Mouse (Mus musculus) liver, embryonic 15.5 days (tissue): ENCODE measurements around the gene Thsd4. TPM values are rescaled to one million over a fixed set of nuclear protein-coding genes. Genes with fewer than 3 reads are reported as not detected.

Experiments used
- ATAC-seq: fragments of 200-750 bp; cut with Nextera tagmentation; 2 replicates; pipeline ENCODE4 v1.8.0; 2017; ENCODE audit warnings: moderate number of reproducible peaks, mild to moderate bottlenecking, moderate library complexity; ENCODE audit not compliant: insufficient read depth
- H3K27ac ChIP-seq: fragments of 300-500 bp; sonication (generic); replicated peaks from 2 replicates; pipeline ENCODE4 v1.5.1; 2015; ENCODE audit warnings: mild to moderate bottlenecking, inconsistent platforms
- H3K27me3 ChIP-seq: fragments of 300-500 bp; sonication (generic); 2 replicates; pipeline ENCODE4 v1.6.1; 2015; ENCODE audit warnings: mild to moderate bottlenecking, inconsistent platforms
- H3K36me3 ChIP-seq: fragments of 300-500 bp; sonication (generic); replicated peaks from 2 replicates; pipeline ENCODE4 v1.6.1; 2015; ENCODE audit warnings: moderate library complexity, mild to moderate bottlenecking, inconsistent platforms
- H3K4me1 ChIP-seq: fragments of 300-500 bp; sonication (generic); replicated peaks from 2 replicates; pipeline ENCODE4 v1.6.1; 2015; ENCODE audit warnings: inconsistent platforms
- H3K4me2 ChIP-seq: fragments of 300-500 bp; sonication (generic); 2 replicates; pipeline ENCODE4 v1.6.1; 2015; ENCODE audit warnings: moderate library complexity, mild to moderate bottlenecking, inconsistent platforms
- H3K4me3 ChIP-seq: fragments of 300-500 bp; sonication (generic); replicated peaks from 2 replicates; pipeline ENCODE4 v1.5.1; 2015; ENCODE audit warnings: mild to moderate bottlenecking, inconsistent platforms
- H3K9ac ChIP-seq: fragments of 300-500 bp; sonication (generic); 2 replicates; pipeline ENCODE4 v1.6.1; 2015; ENCODE audit warnings: moderate library complexity, mild to moderate bottlenecking, inconsistent platforms
- H3K9me3 ChIP-seq: fragments of 300-500 bp; sonication (generic); replicated peaks from 2 replicates; pipeline ENCODE4 v1.6.1; 2016; ENCODE audit warnings: inconsistent platforms
- WGBS: fragments of 180-500 bp; shearing (Covaris S2); methylation state at CpG from one replicate; pipeline ENCODE4 v1.1.7; 2015; ENCODE audit warnings: mixed read lengths; ENCODE audit not compliant: insufficient replicate concordance; 5-methylcytosine and 5-hydroxymethylcytosine counted together
- polyA plus RNA-seq: library from polyadenylated mRNA; unstranded; fragments of >200 nt; fragmentation: Nextera tagmentation; extraction: Ambion mirVana; gene quantifications from 2 replicates; pipeline ENCODE4 v1.2.1, GENCODE M21; 2015

Gene Thsd4
- polyA plus RNA-seq, 1 experiment from 2014 or later, result 0.73 TPM

DNA sequence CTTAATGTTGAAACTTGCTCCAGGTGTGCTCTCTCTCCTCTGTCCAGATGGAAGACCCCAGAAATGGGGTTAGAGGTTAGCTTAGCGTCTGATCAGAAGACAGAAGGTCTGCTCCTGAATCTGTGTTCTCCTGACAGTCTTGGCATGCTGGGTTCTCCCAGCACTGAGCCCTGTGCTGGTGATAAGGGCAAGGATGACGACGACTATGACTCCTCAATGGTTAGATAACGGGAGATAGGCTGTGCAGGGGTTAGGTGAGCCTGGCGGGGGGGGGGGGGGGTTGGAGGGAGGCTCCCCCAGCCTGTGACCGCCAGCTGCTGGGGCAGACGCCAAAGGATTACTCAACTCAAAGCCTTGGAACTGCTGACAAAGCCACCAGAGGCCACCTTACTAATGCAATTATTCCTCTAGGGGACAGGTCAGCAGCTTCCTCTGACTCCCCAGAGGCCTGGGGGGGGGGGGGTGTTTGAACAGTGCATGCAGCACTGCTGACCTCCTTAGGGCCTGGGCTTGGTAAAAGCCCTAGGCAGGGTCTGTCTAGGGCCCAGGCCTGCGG, 569.3 kb downstream of the Thsd4 start:
- no peak for ATAC-seq
- Histone ChIP-seq H3K27ac (no peak overlapping the region), H3K9me3 (no peaks in the 10 kb centered on the region), H3K4me1 (no peaks in the 10 kb centered on the region), H3K4me2 (no peak overlapping the region), H3K36me3 (no peaks in the 10 kb centered on the region), H3K4me3 (no peak overlapping the region), H3K9ac (no peak overlapping the region), H3K27me3 (peaks cover 11% of the 10 kb centered on the region)
- WGBS, result 25% methylated on average over 8 of the region's 8 CpGs

DNA sequence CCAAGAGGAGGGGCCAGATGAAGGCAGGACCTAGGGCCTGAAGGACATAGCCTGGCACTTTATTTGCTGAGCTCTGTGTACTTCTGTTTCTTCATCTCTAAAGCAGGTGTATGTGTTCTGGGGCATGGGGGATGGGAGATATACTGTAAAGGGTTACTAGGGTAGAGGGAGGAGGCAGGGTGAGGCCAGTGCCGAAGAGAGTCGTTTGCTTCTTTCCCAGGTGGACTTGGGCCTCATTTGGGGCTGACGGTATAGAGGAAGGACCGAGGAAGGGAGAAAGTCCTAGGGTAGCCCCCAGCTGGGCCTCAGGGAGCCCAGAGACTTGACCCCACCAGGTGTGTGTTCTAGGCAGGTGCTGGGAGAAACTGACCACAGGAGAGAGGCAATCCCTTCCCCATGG, 569.9 kb downstream of the Thsd4 start:
- H3K27me3 ChIP-seq, result peaks cover 18% of the 10 kb centered on the region
- WGBS, result 67% methylated on average over 4 of the region's 4 CpGs
- ATAC-seq, result no peak
- no peak overlapping the region for H3K4me2 ChIP-seq
- no peak overlapping the region for H3K27ac ChIP-seq
- H3K4me3 ChIP-seq, result no peak overlapping the region
- no peak overlapping the region for H3K9ac ChIP-seq
- H3K9me3 ChIP-seq, result no peaks in the 10 kb centered on the region
- H3K36me3 ChIP-seq, result no peaks in the 10 kb centered on the region
- no peaks in the 10 kb centered on the region for H3K4me1 ChIP-seq

DNA sequence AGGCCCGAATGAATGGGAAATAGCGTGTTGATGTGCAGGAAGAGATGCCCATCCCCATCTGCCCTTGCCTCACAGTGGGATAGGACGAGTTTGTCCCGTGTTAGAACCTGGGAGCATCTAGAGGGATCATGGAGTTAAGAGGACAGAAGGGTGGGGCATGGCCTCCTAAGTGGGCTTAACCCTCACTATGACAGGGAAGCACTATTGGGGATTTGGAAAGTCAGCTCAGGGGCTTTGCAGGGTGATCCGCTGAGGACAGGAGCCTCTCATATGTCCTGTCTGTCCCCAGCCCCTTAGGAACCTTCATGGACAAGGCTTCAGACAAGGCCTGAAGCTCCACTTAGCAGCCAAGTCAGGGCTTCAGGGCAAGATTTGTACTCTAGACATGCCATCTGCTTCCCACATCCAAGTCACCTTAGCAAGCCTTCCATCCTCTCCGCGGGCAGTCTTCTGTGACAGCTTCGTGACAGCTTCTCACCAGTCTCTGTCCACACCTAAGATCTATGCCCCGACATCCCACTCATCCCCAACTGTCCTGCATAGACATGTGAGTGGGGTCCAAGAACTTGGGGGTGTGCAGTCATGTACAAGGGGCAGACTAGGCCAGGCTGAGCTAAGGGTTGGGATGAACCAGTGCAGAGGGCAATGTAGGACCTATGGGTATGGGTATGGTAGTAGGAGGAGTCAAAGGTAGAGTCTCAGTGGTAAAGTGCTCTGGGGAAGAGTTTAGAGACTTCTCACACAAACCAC, 570.7 kb downstream of the Thsd4 start:
- no peak for ATAC-seq
- no peaks in the 10 kb centered on the region for H3K9me3 ChIP-seq
- no peaks in the 10 kb centered on the region for H3K4me1 ChIP-seq
- H3K27me3 ChIP-seq, result peaks cover 23% of the 10 kb centered on the region
- no peak overlapping the region for H3K4me2 ChIP-seq
- no peaks in the 10 kb centered on the region for H3K36me3 ChIP-seq
- no peak overlapping the region for H3K27ac ChIP-seq
- H3K9ac ChIP-seq, result no peak overlapping the region
- H3K4me3 ChIP-seq, result no peak overlapping the region
- 72% methylated on average over 9 of the region's 9 CpGs for WGBS

DNA sequence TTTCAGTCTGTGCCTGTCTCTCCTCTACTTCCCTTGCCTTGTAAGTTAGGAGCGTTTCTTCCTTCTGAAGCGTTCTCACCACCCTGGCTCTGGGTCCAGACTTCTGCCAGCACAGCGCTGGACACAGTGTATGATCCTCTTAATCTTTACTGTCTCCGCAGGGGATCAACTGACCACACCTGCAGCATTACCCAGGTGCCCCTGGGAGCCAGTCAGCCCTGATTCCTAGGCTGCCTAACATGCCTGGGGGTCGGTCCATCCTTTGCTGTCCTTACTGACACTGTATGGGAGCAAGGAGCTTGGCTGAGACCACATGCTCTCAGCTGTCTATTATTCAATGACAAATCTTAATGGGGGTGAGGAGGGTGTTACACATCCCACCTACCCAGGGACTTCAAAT, 571.9 kb downstream of the Thsd4 start:
- peaks cover 27% of the 10 kb centered on the region for H3K27me3 ChIP-seq

DNA sequence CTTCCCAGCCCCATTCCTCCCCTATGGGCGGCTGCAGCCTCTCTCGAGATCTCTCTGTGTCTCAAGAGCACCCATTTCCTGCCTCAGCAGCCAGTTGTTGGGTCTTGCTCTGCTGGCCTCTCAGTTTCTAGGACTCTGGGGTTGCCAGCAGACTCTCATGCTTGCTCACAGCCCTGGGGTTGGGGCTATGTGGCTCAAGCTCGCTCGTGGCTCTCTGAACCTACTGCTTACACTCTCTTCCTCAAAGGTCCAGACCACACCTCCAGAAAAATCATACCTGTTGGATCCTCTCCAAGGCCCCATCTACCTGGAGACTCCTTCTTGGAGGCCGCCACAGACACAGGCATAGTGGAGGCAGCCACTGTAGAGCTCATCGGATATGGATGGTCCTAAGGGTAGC, 572.3 kb downstream of the Thsd4 start:
- Histone ChIP-seq H3K4me3 (no peak overlapping the region), H3K4me2 (no peak overlapping the region), H3K9me3 (no peaks in the 10 kb centered on the region), H3K4me1 (no peaks in the 10 kb centered on the region), H3K36me3 (no peaks in the 10 kb centered on the region), H3K27ac (no peak overlapping the region), H3K9ac (no peak overlapping the region), H3K27me3 (peaks cover 30% of the 10 kb centered on the region)
- WGBS, result 45% methylated on average over 6 of the region's 6 CpGs
- ATAC-seq, result no peak

More for the DNA sequence above, 571.9 kb downstream of the Thsd4 start:
- H3K9ac ChIP-seq, result no peak overlapping the region
- 67% methylated on average over 5 of the region's 5 CpGs for WGBS
- H3K4me2 ChIP-seq, result no peak overlapping the region
- no peaks in the 10 kb centered on the region for H3K4me1 ChIP-seq
- no peaks in the 10 kb centered on the region for H3K36me3 ChIP-seq
- no peaks in the 10 kb centered on the region for H3K9me3 ChIP-seq
- no peak overlapping the region for H3K27ac ChIP-seq
- no peak for ATAC-seq
- no peak overlapping the region for H3K4me3 ChIP-seq

DNA sequence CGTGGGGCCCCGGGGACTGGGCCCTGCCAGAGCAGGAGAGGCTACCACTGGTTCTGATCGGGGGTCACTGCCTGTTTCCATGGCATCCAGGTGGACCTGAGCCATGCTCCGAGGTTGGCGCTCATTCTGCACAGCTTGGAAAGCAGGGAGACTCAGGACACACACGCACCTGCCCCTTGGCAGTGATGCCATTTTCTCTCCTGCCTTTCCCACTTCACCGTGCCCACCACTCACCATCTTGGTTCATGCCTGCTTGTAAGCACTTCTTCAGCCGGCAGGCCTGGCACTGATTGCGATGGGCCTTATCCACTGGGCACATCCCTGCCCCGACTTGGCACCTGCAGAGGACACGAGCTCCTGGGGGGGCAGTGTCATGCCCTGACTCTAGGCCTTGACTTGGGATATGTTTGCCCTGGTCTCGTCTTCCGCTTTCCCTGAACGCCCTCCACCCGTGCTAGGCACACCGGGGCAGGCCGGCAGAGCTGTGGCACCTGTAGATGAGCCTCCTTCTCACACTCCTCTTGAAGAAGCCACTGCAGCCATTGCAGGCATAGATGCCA, 573.1 kb downstream of the Thsd4 start:
- ATAC-seq, result no peak
- no peaks in the 10 kb centered on the region for H3K4me1 ChIP-seq
- no peak overlapping the region for H3K27ac ChIP-seq
- no peak overlapping the region for H3K4me2 ChIP-seq
- H3K4me3 ChIP-seq, result no peak overlapping the region
- peaks cover 30% of the 10 kb centered on the region for H3K27me3 ChIP-seq
- H3K9ac ChIP-seq, result no peak overlapping the region
- no peaks in the 10 kb centered on the region for H3K36me3 ChIP-seq
- H3K9me3 ChIP-seq, result no peaks in the 10 kb centered on the region
- 72% methylated on average over 17 of the region's 17 CpGs for WGBS

DNA sequence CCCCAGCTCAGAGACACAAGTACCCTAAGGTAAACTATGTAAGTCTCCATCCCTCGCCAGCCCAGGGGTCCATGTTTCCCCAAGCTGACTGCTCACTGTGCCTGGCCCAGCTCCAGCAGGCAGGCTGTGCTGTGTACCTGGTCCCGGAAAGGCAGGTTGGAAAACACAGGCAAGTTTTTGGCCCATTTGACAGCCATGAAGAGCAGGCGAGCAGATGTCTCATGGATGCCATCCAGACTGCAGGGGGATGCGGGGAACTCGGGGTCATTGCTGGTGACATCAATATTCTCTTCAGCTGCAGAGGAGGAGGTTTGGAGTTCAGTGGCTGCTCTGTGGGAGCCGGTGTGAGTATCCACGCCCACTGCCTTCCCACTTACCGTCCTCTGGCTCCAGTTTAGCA, 573.6 kb downstream of the Thsd4 start:
- H3K4me2 ChIP-seq, result no peak overlapping the region
- no peak overlapping the region for H3K27ac ChIP-seq
- H3K27me3 ChIP-seq, result peaks cover 30% of the 10 kb centered on the region
- no peak for ATAC-seq
- H3K4me1 ChIP-seq, result no peaks in the 10 kb centered on the region
- H3K9me3 ChIP-seq, result no peaks in the 10 kb centered on the region
- no peak overlapping the region for H3K4me3 ChIP-seq
- no peak overlapping the region for H3K9ac ChIP-seq
- H3K36me3 ChIP-seq, result no peaks in the 10 kb centered on the region
- 68% methylated on average over 8 of the region's 8 CpGs for whole genome bisulfite sequencing

DNA sequence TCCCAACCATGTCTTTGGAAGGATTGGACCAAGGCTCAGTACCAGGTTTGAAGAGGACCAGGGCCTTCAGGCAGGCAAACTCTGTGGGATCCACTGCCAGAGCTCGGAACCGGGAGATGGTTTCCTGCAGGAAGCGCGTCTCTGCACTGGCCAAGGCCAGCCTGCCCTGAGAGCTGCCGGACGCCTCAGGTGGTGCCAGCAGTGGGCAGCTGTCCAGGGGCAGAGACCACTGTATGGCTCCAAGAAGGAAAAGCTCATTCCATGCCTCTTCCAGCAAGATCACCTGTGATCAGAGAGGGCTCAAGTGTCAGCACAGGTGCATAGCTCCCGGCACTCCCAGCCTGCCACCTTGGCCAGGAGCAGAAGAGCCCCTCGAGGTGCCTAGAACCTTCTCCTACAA, 574.6 kb downstream of the Thsd4 start:
- WGBS, result 65% methylated on average over 8 of the region's 8 CpGs
- Histone ChIP-seq H3K27me3 (peaks cover 30% of the 10 kb centered on the region), H3K9me3 (no peaks in the 10 kb centered on the region), H3K9ac (no peak overlapping the region), H3K4me1 (no peaks in the 10 kb centered on the region), H3K4me3 (no peak overlapping the region), H3K4me2 (no peak overlapping the region), H3K36me3 (no peaks in the 10 kb centered on the region), H3K27ac (no peak overlapping the region)
- no peak for ATAC-seq

DNA sequence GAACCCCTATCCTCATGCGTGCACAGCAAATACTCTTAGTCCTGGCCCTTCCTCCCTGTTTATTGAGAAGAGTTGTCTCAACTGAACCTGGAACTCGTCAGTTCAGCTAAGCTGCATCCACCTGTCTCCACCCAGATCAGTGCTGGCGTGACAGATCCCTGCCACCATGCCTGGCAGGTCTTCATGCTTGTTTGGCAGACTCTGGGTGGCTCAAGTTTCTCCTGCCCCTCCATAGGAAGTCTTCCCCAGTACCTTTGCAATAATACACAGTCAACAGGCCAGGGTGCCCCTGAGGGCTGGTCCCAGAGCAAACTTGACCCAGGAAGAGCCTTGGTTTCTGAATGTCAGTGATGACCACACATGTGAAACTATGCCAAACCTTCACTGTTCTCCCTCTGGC, 576.6 kb downstream of the Thsd4 start:
- no peak for ATAC-seq
- Histone ChIP-seq H3K9ac (no peak overlapping the region), H3K4me1 (no peaks in the 10 kb centered on the region), H3K4me3 (no peak overlapping the region), H3K27ac (no peak overlapping the region), H3K36me3 (no peaks in the 10 kb centered on the region), H3K4me2 (no peak overlapping the region), H3K9me3 (no peaks in the 10 kb centered on the region), H3K27me3 (peaks cover 35% of the 10 kb centered on the region)
- 49% methylated on average over 3 of the region's 3 CpGs for WGBS

DNA sequence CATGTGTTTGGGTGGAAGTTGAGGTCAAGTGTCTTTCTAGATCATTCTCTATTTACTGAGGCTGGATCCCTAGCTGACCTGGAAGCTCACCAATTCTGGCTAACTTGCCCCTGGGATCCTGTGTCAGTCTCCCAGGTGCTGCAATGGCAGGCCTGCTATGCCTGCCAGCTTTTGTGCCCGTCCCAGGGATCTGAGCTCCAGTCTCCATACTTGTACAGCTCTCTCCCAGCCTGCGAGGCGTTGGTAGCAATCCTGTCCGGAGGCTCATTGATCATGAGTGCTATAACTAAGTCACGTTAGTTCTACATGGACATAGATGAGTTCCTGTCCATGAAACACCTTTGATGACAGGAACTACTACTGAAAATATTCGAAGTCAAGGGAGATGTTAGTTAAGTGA, 578.0 kb downstream of the Thsd4 start:
- Histone ChIP-seq H3K9ac (no peak overlapping the region), H3K4me3 (no peak overlapping the region)
- no peak for ATAC-seq

DNA sequence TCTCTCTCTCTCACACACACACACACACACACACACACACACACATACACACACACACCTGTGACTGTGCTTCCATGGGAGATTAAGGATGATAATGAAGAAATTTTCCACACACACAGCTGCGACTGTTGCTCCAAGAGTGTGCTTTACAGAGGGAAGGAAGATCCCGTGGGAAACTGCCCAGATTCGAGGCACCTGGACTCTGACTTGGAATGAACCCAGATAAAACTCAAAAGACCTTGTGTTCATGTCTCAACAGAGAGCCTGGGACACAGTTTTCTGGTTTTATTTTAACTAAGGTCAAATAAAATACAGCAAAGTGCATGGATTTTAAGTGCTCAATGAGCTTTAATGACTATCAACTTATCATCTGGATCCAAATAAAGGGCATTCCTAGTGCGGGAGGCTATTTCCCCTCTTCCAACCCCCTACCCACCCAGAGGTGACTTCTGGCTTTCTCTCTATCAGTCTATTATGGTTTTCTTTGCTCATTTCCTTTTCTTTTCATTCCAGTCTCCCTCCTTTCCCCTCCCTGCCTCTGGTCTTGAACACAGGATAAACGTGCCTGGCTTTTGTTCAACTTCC, 579.3 kb downstream of the Thsd4 start:
- 48% methylated on average over 5 of the region's 5 CpGs for WGBS
- Histone ChIP-seq H3K4me3 (no peak overlapping the region), H3K9ac (no peak overlapping the region), H3K27ac (no peak overlapping the region), H3K9me3 (no peaks in the 10 kb centered on the region), H3K27me3 (peaks cover 24% of the 10 kb centered on the region), H3K4me1 (no peaks in the 10 kb centered on the region), H3K4me2 (no peak overlapping the region), H3K36me3 (no peaks in the 10 kb centered on the region)
- no peak for ATAC-seq

More for the DNA sequence above, 578.0 kb downstream of the Thsd4 start:
- Histone ChIP-seq H3K4me2 (no peak overlapping the region), H3K27ac (no peak overlapping the region), H3K9me3 (no peaks in the 10 kb centered on the region), H3K4me1 (no peaks in the 10 kb centered on the region), H3K27me3 (peaks cover 35% of the 10 kb centered on the region), H3K36me3 (no peaks in the 10 kb centered on the region)
- 67% methylated on average over 6 of the region's 6 CpGs for WGBS
